Mouse (Mus musculus) E14TG2a.4 (cell line): ENCODE measurements around the gene Ogdh.
A peak's percentile ranks its signal among the peaks of the same experiment; 100 is the strongest.

ENCODE experiments used
- H3K27me3 ChIP-seq: 2 replicates; pipeline ENCODE4 v1.6.1; 2014; ENCODE audit warnings: low read length, control low read depth; ENCODE audit not compliant: insufficient read depth
- H3K36me3 ChIP-seq: 2 replicates; pipeline ENCODE4 v1.6.1; 2014; ENCODE audit warnings: low read length, control low read depth; ENCODE audit not compliant: insufficient read depth
- H3K4me1 ChIP-seq: replicated peaks from 2 replicates; pipeline ENCODE4 v1.6.1; 2014; ENCODE audit warnings: low read depth, low read length, control low read depth
- H3K4me3 ChIP-seq: replicated peaks from 2 replicates; pipeline ENCODE4 v1.5.1; 2014; ENCODE audit warnings: mild to moderate bottlenecking, low read length
- H3K9me3 ChIP-seq: 2 replicates; pipeline ENCODE4 v1.6.1; 2014; ENCODE audit warnings: low read length, control low read depth
- CTCF ChIP-seq: conservative IDR thresholded peaks from 2 replicates; pipeline ENCODE4 v1.5.1; 2014; ENCODE audit warnings: low read length
- NANOG ChIP-seq: IDR thresholded peaks from 2 replicates; pipeline ENCODE4 v1.6.1; 2014; ENCODE audit warnings: borderline replicate concordance, low read length, mixed read lengths
- POU5F1 ChIP-seq: IDR thresholded peaks from 2 replicates; pipeline ENCODE4 v1.6.1; 2014; ENCODE audit warnings: low read length, borderline replicate concordance

The Ogdh gene

GRCm38 (mm10) chr11:6335321-6335720, 43.9 kb downstream of the Ogdh start:
- Histone ChIP-seq H3K4me1 (no peaks in the 10 kb centered on the region), H3K36me3 (peaks cover 78% of the 10 kb centered on the region), H3K27me3 (no peaks in the 10 kb centered on the region), H3K4me3 (no peak overlapping the region), H3K9me3 (no peaks in the 10 kb centered on the region)
- no peak for TF ChIP-seq POU5F1
- no peak for TF ChIP-seq CTCF
- TF ChIP-seq NANOG, result no peak

- no peak overlapping the region for H3K4me3 ChIP-seq
- TF ChIP-seq POU5F1 (no peak), NANOG (no peak), CTCF (no peak)
- no peaks in the 10 kb centered on the region for H3K27me3 ChIP-seq
- no peaks in the 10 kb centered on the region for H3K9me3 ChIP-seq
- peaks cover 82% of the 10 kb centered on the region for H3K36me3 ChIP-seq
- no peaks in the 10 kb centered on the region for H3K4me1 ChIP-seq
These were observed 45.3 kb downstream of the Ogdh start for GRCm38 (mm10) chr11:6336689-6337088.

- peaks cover 98% of the 10 kb centered on the region for H3K36me3 ChIP-seq
- H3K27me3 ChIP-seq, result no peaks in the 10 kb centered on the region
- no peaks in the 10 kb centered on the region for H3K4me1 ChIP-seq
- no peak overlapping the region for H3K4me3 ChIP-seq
- TF ChIP-seq POU5F1 (no peak), CTCF (no peak), NANOG (no peak)
- H3K9me3 ChIP-seq, result no peaks in the 10 kb centered on the region
These were observed 54.5 kb downstream of the Ogdh start for GRCm38 (mm10) chr11:6345956-6346355.

- H3K36me3 ChIP-seq, result peaks cover 95% of the 10 kb centered on the region
- no peaks in the 10 kb centered on the region for H3K27me3 ChIP-seq
- no peak for TF ChIP-seq POU5F1
- no peak for TF ChIP-seq CTCF
- no peak for TF ChIP-seq NANOG
These were observed 55.5 kb downstream of the Ogdh start for GRCm38 (mm10) chr11:6346966-6347365.

GRCm38 (mm10) chr11:6348681-6349200, 57.3 kb downstream of the Ogdh start:
- Histone ChIP-seq H3K4me3 (no peak overlapping the region), H3K4me1 (peaks cover 6% of the 10 kb centered on the region), H3K27me3 (no peaks in the 10 kb centered on the region), H3K9me3 (no peaks in the 10 kb centered on the region), H3K36me3 (peaks cover 92% of the 10 kb centered on the region)
- TF ChIP-seq POU5F1 (no peak), CTCF (no peak), NANOG (no peak)

More at GRCm38 (mm10) chr11:6346966-6347365, 55.5 kb downstream of the Ogdh start:
- Histone ChIP-seq H3K4me1 (peaks cover 3% of the 10 kb centered on the region), H3K4me3 (no peak overlapping the region), H3K9me3 (no peaks in the 10 kb centered on the region)

GRCm38 (mm10) chr11:6349586-6349985, 58.2 kb downstream of the Ogdh start:
- peaks cover 7% of the 10 kb centered on the region for H3K4me1 ChIP-seq
- peaks cover 90% of the 10 kb centered on the region for H3K36me3 ChIP-seq
- no peak overlapping the region for H3K4me3 ChIP-seq
- no peaks in the 10 kb centered on the region for H3K27me3 ChIP-seq
- no peaks in the 10 kb centered on the region for H3K9me3 ChIP-seq
- TF ChIP-seq POU5F1, result no peak
- no peak for TF ChIP-seq NANOG
- no peak for TF ChIP-seq CTCF

GRCm38 (mm10) chr11:6355106-6355505, 63.7 kb downstream of the Ogdh start:
- Histone ChIP-seq H3K4me3 (no peak overlapping the region), H3K36me3 (peaks cover 68% of the 10 kb centered on the region), H3K27me3 (no peaks in the 10 kb centered on the region), H3K4me1 (peaks cover 42% of the 10 kb centered on the region), H3K9me3 (no peaks in the 10 kb centered on the region)
- TF ChIP-seq POU5F1 (no peak), CTCF (no peak), NANOG (no peak)

- Histone ChIP-seq H3K9me3 (no peaks in the 10 kb centered on the region), H3K4me1 (peaks cover 80% of the 10 kb centered on the region), H3K4me3 (peak overlapping the region; percentile 29), H3K36me3 (no peaks in the 10 kb centered on the region), H3K27me3 (no peaks in the 10 kb centered on the region)
- peak; percentile 58; the same call in 1 of the 2 replicates for TF ChIP-seq POU5F1
- TF ChIP-seq NANOG, result 0 out of 2 replicates have a peak, but pooled peaks have one; percentile 33
- TF ChIP-seq CTCF, result no peak
These were observed 73.3 kb downstream of the Ogdh start for GRCm38 (mm10) chr11:6364581-6365275.

- H3K4me3 ChIP-seq, result peak overlapping the region; percentile 55
- peaks cover 80% of the 10 kb centered on the region for H3K4me1 ChIP-seq
- H3K36me3 ChIP-seq, result no peaks in the 10 kb centered on the region
- no peaks in the 10 kb centered on the region for H3K27me3 ChIP-seq
- no peaks in the 10 kb centered on the region for H3K9me3 ChIP-seq
- peak; percentile 72 for TF ChIP-seq CTCF
- TF ChIP-seq POU5F1, result no peak
These were observed 74.5 kb downstream of the Ogdh start for GRCm38 (mm10) chr11:6365885-6366284.
